Mouse (Mus musculus): Measurements from ENCODE around the gene Rtn1.

DNA sequence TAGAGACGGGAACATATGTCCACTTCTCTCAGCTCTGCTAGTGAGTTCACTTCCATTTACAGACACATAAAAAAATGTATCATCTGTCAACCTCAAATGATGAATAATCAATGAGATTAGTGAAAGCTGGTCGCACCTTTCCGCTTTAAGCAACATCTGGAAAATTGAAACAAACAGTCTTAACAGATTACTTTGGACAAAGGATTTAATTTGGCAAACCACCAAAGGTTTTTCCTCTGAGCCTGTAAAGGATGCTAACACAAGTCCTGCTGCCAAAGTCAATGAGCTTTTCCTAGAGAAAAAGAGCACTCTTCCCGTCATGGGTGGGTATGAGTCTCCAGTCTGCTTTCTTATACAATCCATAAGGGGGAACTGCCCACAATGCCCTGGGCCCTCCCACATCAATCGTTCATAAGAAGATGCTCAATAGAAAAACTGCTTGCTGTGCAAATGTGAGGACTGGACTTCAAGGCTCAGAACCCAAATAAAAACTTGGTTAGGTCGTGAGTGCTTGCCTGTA, 30.2 kb upstream of the Rtn1 start:
- no peak for TF ChIP-seq CTCF (IDR thresholded peaks at IDR 0.05; ENCODE audit: low read depth)
- no peak; the same call in 1 of the 2 replicates for TF ChIP-seq EP300 (IDR thresholded peaks at IDR 0.05; ENCODE audit: low read depth)
